Mouse (Mus musculus): ENCODE measurements at regions not wholly inside any gene's neighbourhood (a gene's known extent, or its start where the extent isn't known, plus 50 kb on each side); places are given as distances from the start of the nearest gene placed in this dataset.

DNA sequence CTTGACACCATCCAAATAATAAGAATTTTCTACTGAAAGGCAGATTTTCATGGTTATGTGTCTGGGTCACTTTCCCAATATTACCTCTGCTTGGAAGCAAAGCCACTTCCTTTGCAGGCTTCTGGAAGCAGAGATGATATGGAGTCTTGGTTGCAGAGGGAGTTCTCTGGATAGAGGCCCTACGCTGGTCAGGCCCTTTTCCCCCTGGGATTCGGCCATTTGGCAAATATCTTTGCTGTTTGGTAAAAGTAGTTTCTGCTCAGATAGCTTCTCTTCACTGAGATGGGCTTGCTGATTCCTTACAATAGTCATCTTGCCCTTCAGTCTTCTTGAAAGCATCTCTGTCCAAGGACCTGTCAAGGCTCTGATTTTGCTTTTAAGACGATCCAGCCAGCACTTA is 98.2 kb upstream of the Fyn start:
- TF ChIP-seq CTCF (IDR thresholded peaks at IDR 0.05; ENCODE audit: low read depth) (no peak), EP300 (IDR thresholded peaks at IDR 0.05; ENCODE audit: low read depth) (no peak)

DNA sequence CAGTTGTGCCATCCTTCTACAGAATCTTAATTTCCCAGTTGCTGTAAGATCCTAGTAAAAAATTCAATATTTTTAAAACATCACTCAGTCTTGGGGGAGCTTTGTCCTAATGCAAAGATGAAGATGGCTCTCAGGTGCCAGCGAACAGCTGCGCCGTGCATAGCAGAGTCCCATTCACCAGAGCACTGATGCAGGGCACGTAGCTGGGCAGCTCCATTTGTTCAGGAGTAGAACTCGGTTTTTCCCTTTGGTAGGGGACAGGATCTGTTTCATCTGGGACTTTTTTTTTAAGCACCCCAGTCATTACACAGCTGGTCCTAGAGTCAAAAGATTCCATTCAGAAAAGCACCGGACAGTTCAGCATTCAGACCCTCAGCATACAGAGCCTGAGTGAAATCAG is 101.4 kb upstream of the Fyn start:
- 80% methylated on average over 6 of the region's 6 CpGs for WGBS (ENCODE audit: insufficient replicate concordance)
- no peak overlapping the region for H3K9ac ChIP-seq (replicated peaks)
- TF ChIP-seq CTCF (IDR thresholded peaks at IDR 0.05; ENCODE audit: low read depth), result no peak
- TF ChIP-seq EP300 (IDR thresholded peaks at IDR 0.05; ENCODE audit: low read depth), result no peak
- H3K9me3 ChIP-seq (ENCODE audit: low read length), result no peaks in the 10 kb centered on the region
- H3K4me1 ChIP-seq (ENCODE audit: insufficient read depth), result no peaks in the 10 kb centered on the region
- no peaks in the 10 kb centered on the region for H3K36me3 ChIP-seq (replicated peaks; ENCODE audit: insufficient read depth, low read length)
- DNase-seq (no peak), ATAC-seq (no peak)
- H3K4me2 ChIP-seq (ENCODE audit: low read depth, low read length), result no peak overlapping the region
- H3K27ac ChIP-seq (ENCODE audit: low read depth), result no peak overlapping the region
- H3K27me3 ChIP-seq (ENCODE audit: insufficient read depth, low read length), result no peaks in the 10 kb centered on the region
- H3K4me3 ChIP-seq (ENCODE audit: low read depth, low read length), result no peak overlapping the region

More for the DNA sequence above, 98.2 kb upstream of the Fyn start:
- DNase-seq (no peak), ATAC-seq (no peak)
- no peak overlapping the region for H3K4me2 ChIP-seq (ENCODE audit: low read depth, low read length)
- no peaks in the 10 kb centered on the region for H3K4me1 ChIP-seq (ENCODE audit: insufficient read depth)
- no peak overlapping the region for H3K27ac ChIP-seq (ENCODE audit: low read depth)
- 74% methylated on average over 3 of the region's 3 CpGs for WGBS (ENCODE audit: insufficient replicate concordance)
- no peaks in the 10 kb centered on the region for H3K9me3 ChIP-seq (ENCODE audit: low read length)
- H3K9ac ChIP-seq (replicated peaks), result no peak overlapping the region
- H3K27me3 ChIP-seq (ENCODE audit: insufficient read depth, low read length), result no peaks in the 10 kb centered on the region
- no peaks in the 10 kb centered on the region for H3K36me3 ChIP-seq (replicated peaks; ENCODE audit: insufficient read depth, low read length)
- no peak overlapping the region for H3K4me3 ChIP-seq (ENCODE audit: low read depth, low read length)

DNA sequence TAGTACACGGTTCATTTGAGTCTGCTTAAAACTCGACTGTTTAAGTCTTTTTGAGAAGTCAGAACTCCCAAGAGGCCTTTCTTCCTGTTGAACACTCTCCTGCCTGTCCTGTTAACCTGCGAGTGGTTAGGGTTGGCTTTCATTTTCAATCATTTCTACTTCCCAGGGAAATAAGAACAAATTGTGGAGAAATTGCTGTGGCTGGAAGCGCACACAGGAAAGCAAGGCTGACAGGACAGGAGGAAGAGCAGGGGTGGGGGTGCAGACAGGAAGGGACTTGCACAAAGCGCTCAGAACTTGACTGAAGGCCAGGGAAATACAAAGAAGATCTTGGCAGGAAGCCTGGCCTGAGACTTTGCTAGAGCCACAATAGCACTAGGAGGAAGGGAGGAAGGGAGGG is 102.2 kb upstream of the Fyn start:
- TF ChIP-seq CTCF (IDR thresholded peaks at IDR 0.05; ENCODE audit: low read depth) (no peak), EP300 (IDR thresholded peaks at IDR 0.05; ENCODE audit: low read depth) (no peak)
- peak; percentile 45 for DNase-seq
- H3K9ac ChIP-seq (replicated peaks), result no peak overlapping the region
- WGBS (ENCODE audit: insufficient replicate concordance), result 22% methylated on average over 5 of the region's 5 CpGs
- no peaks in the 10 kb centered on the region for H3K9me3 ChIP-seq (ENCODE audit: low read length)
- H3K27ac ChIP-seq (ENCODE audit: low read depth), result peak overlapping the region; percentile 80
- H3K4me3 ChIP-seq (ENCODE audit: low read depth, low read length), result no peak overlapping the region
- no peaks in the 10 kb centered on the region for H3K36me3 ChIP-seq (replicated peaks; ENCODE audit: insufficient read depth, low read length)
- no peaks in the 10 kb centered on the region for H3K4me1 ChIP-seq (ENCODE audit: insufficient read depth)
- ATAC-seq, result peak; percentile 36; the same call in 1 of the 2 replicates
- no peaks in the 10 kb centered on the region for H3K27me3 ChIP-seq (ENCODE audit: insufficient read depth, low read length)
- H3K4me2 ChIP-seq (ENCODE audit: low read depth, low read length), result peak overlapping the region; percentile 44; the same call in 1 of the 2 replicates

DNA sequence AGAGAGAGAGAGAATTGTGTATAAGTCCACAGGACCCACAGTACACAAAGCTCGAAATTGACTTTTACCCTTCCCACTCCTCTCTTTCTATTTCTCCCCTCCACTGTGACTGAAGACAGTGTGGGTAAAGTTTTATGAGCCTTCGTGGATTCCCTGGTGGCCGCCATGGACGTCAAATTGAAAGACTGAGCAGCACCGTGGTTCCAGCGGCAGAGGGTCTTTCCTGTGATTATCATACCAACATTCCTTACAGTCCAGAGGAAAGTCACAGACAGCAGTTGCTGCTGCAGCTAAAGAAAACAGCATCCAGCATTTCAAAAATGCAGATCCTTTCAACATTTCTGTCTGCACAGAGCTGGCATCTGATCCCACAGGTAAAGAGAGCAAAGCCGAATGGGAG is 98.9 kb upstream of the Ccn6 start:
- TF ChIP-seq EP300 (IDR thresholded peaks at IDR 0.05; ENCODE audit: low read depth) (no peak), CTCF (IDR thresholded peaks at IDR 0.05; ENCODE audit: low read depth) (no peak)
- H3K27ac ChIP-seq (ENCODE audit: low read depth), result no peak overlapping the region
- H3K4me2 ChIP-seq (ENCODE audit: low read depth, low read length), result no peak overlapping the region

DNA sequence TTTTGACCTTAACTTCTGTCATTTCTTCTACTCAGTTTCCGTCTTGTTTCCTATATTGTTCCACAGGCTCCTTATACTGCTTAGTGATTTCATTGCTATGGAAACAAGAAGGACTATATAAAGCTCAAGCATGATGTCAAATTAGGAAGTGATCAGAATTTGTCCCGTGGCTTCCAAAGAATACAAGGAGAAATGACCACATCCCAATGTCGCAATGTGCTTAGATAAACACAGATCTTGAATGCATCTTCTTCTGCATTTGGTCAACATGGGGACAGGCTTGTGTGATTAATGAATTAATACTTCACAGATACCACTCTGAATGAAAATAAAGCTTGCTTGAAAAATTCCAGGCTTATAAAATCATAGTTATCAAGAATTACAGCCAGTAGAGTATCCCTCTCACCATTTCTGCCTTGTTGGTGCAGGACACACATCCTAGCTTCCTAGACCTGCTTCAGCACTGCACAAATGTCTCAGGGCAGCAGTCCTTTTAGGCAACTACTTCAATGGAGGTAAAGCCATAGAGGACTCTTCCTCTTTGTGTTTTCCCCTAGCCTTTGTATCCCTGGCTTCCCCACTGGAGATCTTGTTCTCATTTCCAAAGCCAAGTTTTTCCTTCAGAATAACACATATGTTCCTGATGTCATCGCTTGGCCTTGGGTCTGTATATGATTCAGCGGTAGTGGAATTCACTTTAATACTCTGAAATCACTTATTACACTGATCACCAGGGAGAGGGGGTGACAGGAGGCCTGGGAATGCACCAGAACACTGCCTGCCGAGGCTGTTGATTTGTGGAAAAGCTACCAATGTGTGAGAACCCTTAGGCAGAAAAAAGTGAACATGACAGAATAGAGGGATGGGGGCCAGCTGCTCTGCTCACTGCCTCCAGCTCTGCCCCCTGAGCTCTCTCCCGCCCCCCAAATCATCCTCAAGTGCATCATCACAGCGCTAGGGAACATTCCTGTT is 97.9 kb upstream of the Ccn6 start:
- Histone ChIP-seq H3K4me3 (ENCODE audit: low read depth, low read length) (no peak overlapping the region), H3K4me2 (ENCODE audit: low read depth, low read length) (no peak overlapping the region), H3K27ac (ENCODE audit: low read depth) (no peak overlapping the region), H3K9me3 (ENCODE audit: low read length) (no peaks in the 10 kb centered on the region), H3K36me3 (replicated peaks; ENCODE audit: insufficient read depth, low read length) (no peaks in the 10 kb centered on the region), H3K4me1 (ENCODE audit: insufficient read depth) (no peaks in the 10 kb centered on the region; the same call in 1 of the 2 replicates), H3K9ac (replicated peaks) (no peak overlapping the region), H3K27me3 (ENCODE audit: insufficient read depth, low read length) (no peaks in the 10 kb centered on the region)
- no peak for TF ChIP-seq EP300 (IDR thresholded peaks at IDR 0.05; ENCODE audit: low read depth)
- TF ChIP-seq CTCF (IDR thresholded peaks at IDR 0.05; ENCODE audit: low read depth), result no peak
- no peak for DNase-seq
- 65% methylated on average over 8 of the region's 8 CpGs for WGBS (ENCODE audit: insufficient replicate concordance)
- ATAC-seq, result no peak

More for the DNA sequence above, 98.9 kb upstream of the Ccn6 start:
- Histone ChIP-seq H3K9me3 (ENCODE audit: low read length) (no peaks in the 10 kb centered on the region), H3K4me1 (ENCODE audit: insufficient read depth) (no peaks in the 10 kb centered on the region; the same call in 1 of the 2 replicates), H3K36me3 (replicated peaks; ENCODE audit: insufficient read depth, low read length) (no peaks in the 10 kb centered on the region), H3K9ac (replicated peaks) (no peak overlapping the region), H3K27me3 (ENCODE audit: insufficient read depth, low read length) (no peaks in the 10 kb centered on the region), H3K4me3 (ENCODE audit: low read depth, low read length) (no peak overlapping the region)
- DNase-seq (no peak), ATAC-seq (no peak)
- WGBS (ENCODE audit: insufficient replicate concordance), result 44% methylated on average over 7 of the region's 7 CpGs

DNA sequence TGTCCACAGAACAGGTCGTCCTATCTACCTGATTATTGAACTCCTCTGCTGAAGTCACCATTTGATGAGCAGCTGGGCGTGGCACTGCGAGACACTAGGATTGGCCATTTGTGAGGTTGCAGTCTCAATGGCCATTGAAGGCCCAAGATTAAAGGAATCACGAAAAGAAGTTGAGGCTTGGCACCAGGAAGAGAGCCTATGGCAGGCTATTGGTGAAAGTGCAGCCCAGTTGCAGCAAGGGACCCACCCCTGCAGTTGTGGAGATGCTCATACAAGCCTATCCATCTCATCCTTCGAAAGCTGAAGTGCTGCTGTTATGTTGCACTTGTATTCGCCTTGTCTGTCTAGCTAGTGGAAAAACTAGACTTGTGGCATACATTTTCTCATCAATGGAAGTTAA is 96.5 kb upstream of the Ccn6 start:
- WGBS (ENCODE audit: insufficient replicate concordance), result 72% methylated on average over 6 of the region's 6 CpGs

More for the DNA sequence above, 96.5 kb upstream of the Ccn6 start:
- ATAC-seq (peak; percentile 87), DNase-seq (peak; percentile 27)
- Histone ChIP-seq H3K36me3 (replicated peaks; ENCODE audit: insufficient read depth, low read length) (no peaks in the 10 kb centered on the region), H3K9me3 (ENCODE audit: low read length) (no peaks in the 10 kb centered on the region), H3K9ac (replicated peaks) (no peak overlapping the region), H3K4me2 (ENCODE audit: low read depth, low read length) (no peak overlapping the region), H3K27ac (ENCODE audit: low read depth) (no peak overlapping the region), H3K4me3 (ENCODE audit: low read depth, low read length) (no peak overlapping the region), H3K27me3 (ENCODE audit: insufficient read depth, low read length) (no peaks in the 10 kb centered on the region), H3K4me1 (ENCODE audit: insufficient read depth) (no peaks in the 10 kb centered on the region; the same call in 1 of the 2 replicates)
- TF ChIP-seq CTCF (IDR thresholded peaks at IDR 0.05; ENCODE audit: low read depth), result no peak
- no peak for TF ChIP-seq EP300 (IDR thresholded peaks at IDR 0.05; ENCODE audit: low read depth)
